Mouse (Mus musculus): ENCODE results near the gene Cst10. TPM values are rescaled to one million over a fixed set of nuclear protein-coding genes. Genes with fewer than 3 reads are reported as not detected.
A peak's percentile ranks its signal among the peaks of the same experiment; 100 is the strongest.

Cst10 gene
- total RNA-seq (2012; rRNA removed) (not detected in 2 replicates), total RNA-seq (2014; rRNA removed) (not detected in 2 replicates), polyA plus RNA-seq (2012; ENCODE audit: insufficient read length, low read depth) (not detected in 2 replicates)

GRCm38 (mm10) chr2:149404757-149405156 lies at the start of gene Cst10:
Gene Cst10 (plus strand): TSS chr2:149405057.
- no peaks in the 10 kb centered on the region for H3K36me3 ChIP-seq (replicated peaks in 1 of 2; ENCODE audit: control insufficient read depth in 1 of 2, insufficient read depth in 1 of 2, low read length in 1 of 2)
- in situ Hi-C loops (cut with MboI; ENCODE audit: low pct_ligation_motif_present, low pct_unique_long_range_greater_than_20kb, low sequenced_read_pairs): no loop called here
- dilution Hi-C loops (cut with MboI; ENCODE audit: extremely low pct_ligation_motif_present, extremely low pct_unique_long_range_greater_than_20kb, low sequenced_read_pairs): no loop called here

GRCm38 (mm10) chr2:149392951-149393350 lies 11.9 kb upstream of the Cst10 start:
- in situ Hi-C loops (cut with MboI; ENCODE audit: low pct_ligation_motif_present, low pct_unique_long_range_greater_than_20kb, low sequenced_read_pairs) (no loop called here), dilution Hi-C loops (cut with MboI; ENCODE audit: extremely low pct_ligation_motif_present, extremely low pct_unique_long_range_greater_than_20kb, low sequenced_read_pairs) (no loop called here)
- H3K9ac ChIP-seq (ENCODE audit: insufficient read depth, low read depth): no peak overlapping the region
- no peaks in the 10 kb centered on the region for H3K36me3 ChIP-seq (replicated peaks in 1 of 2; ENCODE audit: control insufficient read depth in 1 of 2, insufficient read depth in 1 of 2, low read length in 1 of 2)
- H3K27ac ChIP-seq (ENCODE audit: insufficient read depth, low read depth): no peak overlapping the region
- no peaks in the 10 kb centered on the region for H3K4me1 ChIP-seq (ENCODE audit: control insufficient read depth in 1 of 2, insufficient read depth in 2 of 2)
- TF ChIP-seq TBP (conservative IDR thresholded peaks at IDR 0.05; ENCODE audit: low read depth, low read length) (no peak), EP300 (IDR thresholded peaks at IDR 0.05; ENCODE audit: low read length) (no peak), NELFE (IDR thresholded peaks at IDR 0.05; ENCODE audit: low read depth, low read length) (no peak), NRF1 (IDR thresholded peaks at IDR 0.05; ENCODE audit: low read depth, low read length) (no peak), USF2 (conservative IDR thresholded peaks at IDR 0.05; ENCODE audit: low read depth, low read length) (no peak), IRF4 (IDR thresholded peaks at IDR 0.05; ENCODE audit: low read depth, low read length) (no peak), SIN3A (IDR thresholded peaks at IDR 0.05; ENCODE audit: low read length) (no peak), POLR2AphosphoS2 (IDR thresholded peaks at IDR 0.05; ENCODE audit: low read depth, low read length) (no peak), MAX (IDR thresholded peaks at IDR 0.05; ENCODE audit: low read length) (no peak)
- H3K4me2 ChIP-seq (ENCODE audit: insufficient read depth, low read depth, poor library complexity, severe bottlenecking): no peak overlapping the region
- no peaks in the 10 kb centered on the region for H3K9me3 ChIP-seq (replicated peaks; ENCODE audit: low read length)
- H3K79me2 ChIP-seq (replicated peaks; ENCODE audit: control insufficient read depth, extremely low read depth, insufficient read depth, poor library complexity, severe bottlenecking): no peaks in the 10 kb centered on the region
- H3K27me3 ChIP-seq (replicated peaks): peaks cover 4% of the 10 kb centered on the region
- no peak for DNase-seq (ENCODE audit: extremely low read depth)
- H3K4me3 ChIP-seq (replicated peaks in 1 of 3; ENCODE audit: low read depth in 2 of 3, low read length in 2 of 3, poor library complexity in 1 of 3): no peak overlapping the region

More at GRCm38 (mm10) chr2:149404757-149405156, at the start of gene Cst10:
- Histone ChIP-seq H3K27ac (ENCODE audit: insufficient read depth, low read depth) (no peak within 1 kb of the TSS), H3K79me2 (replicated peaks; ENCODE audit: control insufficient read depth, extremely low read depth, insufficient read depth, poor library complexity, severe bottlenecking) (no peaks in the 10 kb centered on the region), H3K9ac (ENCODE audit: insufficient read depth, low read depth) (no peak within 1 kb of the TSS), H3K4me1 (ENCODE audit: control insufficient read depth in 1 of 2, insufficient read depth in 2 of 2) (no peaks in the 10 kb centered on the region), H3K27me3 (replicated peaks) (peaks cover 9% of the 10 kb centered on the region), H3K9me3 (replicated peaks; ENCODE audit: low read length) (no peaks in the 10 kb centered on the region), H3K4me2 (ENCODE audit: insufficient read depth, low read depth, poor library complexity, severe bottlenecking) (no peak within 1 kb of the TSS), H3K4me3 (replicated peaks in 1 of 3; ENCODE audit: low read depth in 2 of 3, low read length in 2 of 3, poor library complexity in 1 of 3) (no peak within 1 kb of the TSS)
- no peak for DNase-seq (ENCODE audit: extremely low read depth)
- TF ChIP-seq JUN (IDR thresholded peaks at IDR 0.05; ENCODE audit: insufficient read depth, low read depth, low read length) (no peak), NRF1 (IDR thresholded peaks at IDR 0.05; ENCODE audit: low read depth, low read length) (no peak), RAD21 (IDR thresholded peaks at IDR 0.05; ENCODE audit: low read depth, low read length) (no peak)

- Histone ChIP-seq H3K27me3 (replicated peaks) (peaks cover 7% of the 10 kb centered on the region), H3K79me2 (replicated peaks; ENCODE audit: control insufficient read depth, extremely low read depth, insufficient read depth, poor library complexity, severe bottlenecking) (no peaks in the 10 kb centered on the region), H3K36me3 (replicated peaks in 1 of 2; ENCODE audit: control insufficient read depth in 1 of 2, insufficient read depth in 1 of 2, low read length in 1 of 2) (no peaks in the 10 kb centered on the region), H3K4me2 (ENCODE audit: insufficient read depth, low read depth, poor library complexity, severe bottlenecking) (no peak overlapping the region), H3K4me3 (replicated peaks in 1 of 3; ENCODE audit: low read depth in 2 of 3, low read length in 2 of 3, poor library complexity in 1 of 3) (no peak overlapping the region), H3K9ac (ENCODE audit: insufficient read depth, low read depth) (no peak overlapping the region), H3K9me3 (replicated peaks; ENCODE audit: low read length) (no peaks in the 10 kb centered on the region), H3K27ac (ENCODE audit: insufficient read depth, low read depth) (no peak overlapping the region), H3K4me1 (ENCODE audit: control insufficient read depth in 1 of 2, insufficient read depth in 2 of 2) (no peaks in the 10 kb centered on the region)
- DNase-seq (ENCODE audit: extremely low read depth): peak; percentile 44
- TF ChIP-seq RAD21 (IDR thresholded peaks at IDR 0.05; ENCODE audit: low read depth, low read length) (peak; percentile 53), IRF4 (IDR thresholded peaks at IDR 0.05; ENCODE audit: low read depth, low read length) (no peak), CTCF (conservative IDR thresholded peaks at IDR 0.05 in 1 of 2, IDR thresholded peaks at IDR 0.05 in 1 of 2; ENCODE audit: low read depth in 2 of 2, low read length in 2 of 2) (peak in 1 of 2 experiments; percentile 42; a peak in 2 of 4 replicates)
- dilution Hi-C loops (cut with MboI; ENCODE audit: extremely low pct_ligation_motif_present, extremely low pct_unique_long_range_greater_than_20kb, low sequenced_read_pairs): no loop called here
- in situ Hi-C loops (cut with MboI; ENCODE audit: low pct_ligation_motif_present, low pct_unique_long_range_greater_than_20kb, low sequenced_read_pairs): no loop called here
Observed at GRCm38 (mm10) chr2:149422564-149422963, 17.7 kb downstream of the Cst10 start.
